ENCODE assay signal across 23 mouse cellular contexts in genomic region chr2:118158095-118158494, GRCm38 (mm10). TPM values are rescaled to one million over a fixed set of nuclear protein-coding genes. Genes with fewer than 3 reads are reported as not detected.
DNase-seq lines count a peak whose midpoint lies in the region; ATAC-seq and TF ChIP-seq lines count a peak whose summit lies in the region.
"Had no signal": no experiment of that assay in that cellular context is flagged by ENCODE, and none has a peak within 500 bp of the region (broad histone marks: within the 10 kb centered on the region; RNA-seq: fewer than 3 reads in every experiment).

No protein-coding gene starts in this region.

- no peaks in the 10 kb centered on the region for H3K27me3 ChIP-seq in liver, adult 2 months (ENCODE audit: control insufficient read depth, insufficient read depth, low read length)
- H3K27me3 ChIP-seq in liver, embryonic 11.5 days (replicated peaks; ENCODE audit: control insufficient read depth, insufficient read depth, low read length), result no peaks in the 10 kb centered on the region
- H3K27me3 ChIP-seq in embryonic facial prominence, embryonic 15.5 days, result no peaks in the 10 kb centered on the region
- H3K27me3 ChIP-seq: heart, embryonic 13.5 days; neural tube, embryonic 12.5 days had no signal

- ATAC-seq in liver, embryonic 11.5 days (replicated peaks; ENCODE audit: low FRiP score), result no peak
- ATAC-seq in embryonic facial prominence, embryonic 15.5 days (ENCODE audit: insufficient number of reproducible peaks, low FRiP score, low TSS enrichment, low read depth), result no peak
- ATAC-seq in monocyte, adult 5-6 weeks (replicated peaks; ENCODE audit: insufficient number of reproducible peaks, low FRiP score, low TSS enrichment, poor library complexity, severe bottlenecking), result 0 out of 2 replicates have a peak, but pooled peaks have one; percentile 35
- ATAC-seq in frontal cortex, adult (ENCODE audit: low TSS enrichment), result no peak
- ATAC-seq: forebrain, embryonic 14.5 days; hindbrain, postnatal 0 days; intestine, embryonic 16.5 days; liver, postnatal 0 days had no signal

- H3K9me3 ChIP-seq in liver, embryonic 11.5 days (ENCODE audit: control insufficient read depth, low read length), result no peaks in the 10 kb centered on the region
- no peaks in the 10 kb centered on the region for H3K9me3 ChIP-seq in embryonic facial prominence, embryonic 15.5 days (replicated peaks)
- H3K9me3 ChIP-seq: heart, embryonic 13.5 days; neural tube, embryonic 12.5 days had no signal

- H3K36me3 ChIP-seq in liver, adult 2 months (ENCODE audit: control insufficient read depth, insufficient read depth, low read length), result no peaks in the 10 kb centered on the region
- no peaks in the 10 kb centered on the region for H3K36me3 ChIP-seq in liver, embryonic 11.5 days (ENCODE audit: control insufficient read depth, insufficient read depth, low read length)
- H3K36me3 ChIP-seq in embryonic facial prominence, embryonic 15.5 days, result no peaks in the 10 kb centered on the region
- H3K36me3 ChIP-seq: heart, embryonic 13.5 days; neural tube, embryonic 12.5 days had no signal

- no peak overlapping the region for H3K4me3 ChIP-seq in liver, adult 2 months (ENCODE audit: insufficient read depth, low read depth, low read length)
- no peak overlapping the region for H3K4me3 ChIP-seq in liver, embryonic 11.5 days (ENCODE audit: low read depth, low read length)
- H3K4me3 ChIP-seq in cortical plate, adult 2 months (ENCODE audit: insufficient read depth, low read length), result no peak overlapping the region
- H3K4me3 ChIP-seq in embryonic facial prominence, embryonic 15.5 days (replicated peaks), result no peak overlapping the region
- H3K4me3 ChIP-seq: heart, embryonic 13.5 days; neural tube, embryonic 12.5 days had no signal

- no peaks in the 10 kb centered on the region for H3K79me2 ChIP-seq in liver, adult 2 months (ENCODE audit: control insufficient read depth, insufficient read depth, low read length)

- H3K9ac ChIP-seq in liver, adult 2 months (ENCODE audit: low read depth, low read length), result no peak overlapping the region
- H3K9ac ChIP-seq in liver, embryonic 11.5 days (ENCODE audit: low read depth, low read length), result no peak overlapping the region
- no peak overlapping the region for H3K9ac ChIP-seq in embryonic facial prominence, embryonic 15.5 days
- H3K9ac ChIP-seq: heart, embryonic 13.5 days; liver, postnatal 0 days; neural tube, embryonic 12.5 days had no signal

- H3K27ac ChIP-seq in liver, adult 2 months (replicated peaks; ENCODE audit: insufficient read depth, low read depth, low read length), result no peak overlapping the region
- H3K27ac ChIP-seq in liver, embryonic 11.5 days (ENCODE audit: low read depth, low read length), result no peak overlapping the region
- H3K27ac ChIP-seq in cortical plate, adult 2 months (ENCODE audit: insufficient read depth, low read length), result 0 out of 2 replicates have a peak overlapping the region, but pooled peaks have one; percentile 73
- peak overlapping the region; percentile 68 for H3K27ac ChIP-seq in embryonic facial prominence, embryonic 15.5 days (replicated peaks)
- H3K27ac ChIP-seq: heart, embryonic 13.5 days; hindbrain, postnatal 0 days; neural tube, embryonic 12.5 days had no signal

- DNase-seq in liver, adult 2 months (ENCODE audit: extremely low read depth, low read depth, low spot score), result peak; percentile 26
- no peak for DNase-seq in liver, embryonic 11.5 days (ENCODE audit: low spot score)
- no peak for DNase-seq in embryo, embryonic 11 days
- DNase-seq: cerebellum, adult 8-10 months; heart, postnatal 14 days; kidney, postnatal 36 days; layer of hippocampus, adult 9-11 months; liver; liver, postnatal 0 days; lung, postnatal 10 days; midbrain, embryonic 14.5 days; retina, postnatal 1 day; right cerebral cortex, postnatal 25 days; spleen, adult 18-20 months had no signal

- TF ChIP-seq CTCF in liver, adult 2 months (IDR thresholded peaks at IDR 0.05; ENCODE audit: low read depth, low read length), result no peak
- no peak for TF ChIP-seq CTCF in cortical plate, adult 2 months (IDR thresholded peaks at IDR 0.05; ENCODE audit: extremely low read depth, insufficient read depth, low read length)

- no peak overlapping the region for H3K4me2 ChIP-seq in liver, embryonic 11.5 days
- H3K4me2 ChIP-seq in embryonic facial prominence, embryonic 15.5 days (replicated peaks), result no peak overlapping the region
- H3K4me2 ChIP-seq: heart, embryonic 13.5 days; neural tube, embryonic 12.5 days had no signal

- 87% methylated on average over 3 of the region's 3 CpGs for WGBS in liver, adult 2 months
- WGBS in liver, embryonic 11.5 days, result 84% methylated on average over 3 of the region's 3 CpGs
- WGBS in embryonic facial prominence, embryonic 15.5 days, result 63% methylated on average over 3 of the region's 3 CpGs

- H3K4me1 ChIP-seq in liver, adult 2 months (ENCODE audit: control insufficient read depth, insufficient read depth, low read length), result no peaks in the 10 kb centered on the region
- H3K4me1 ChIP-seq in liver, embryonic 11.5 days (replicated peaks; ENCODE audit: control insufficient read depth, insufficient read depth, low read length), result no peaks in the 10 kb centered on the region; the same call in 1 of the 2 replicates
- no peaks in the 10 kb centered on the region for H3K4me1 ChIP-seq in cortical plate, adult 2 months (ENCODE audit: control insufficient read depth, insufficient read depth, low read length)
- H3K4me1 ChIP-seq in embryonic facial prominence, embryonic 15.5 days, result peaks cover 41% of the 10 kb centered on the region

- no peak for TF ChIP-seq POLR2A in liver, adult 2 months (IDR thresholded peaks at IDR 0.05; ENCODE audit: extremely low read depth, insufficient read depth, low read length)
- no peak for TF ChIP-seq POLR2A in cortical plate, adult 2 months (IDR thresholded peaks at IDR 0.05; ENCODE audit: extremely low read depth, insufficient read depth, low read length)

RNA-seq across cellular contexts. Expression of gene Thbs1, which starts 46.4 kb away (rescaled TPM):
- 0.55 and 0.81 TPM in 2 replicates for total RNA-seq in liver, adult 2 months (2014; rRNA removed)
- polyA plus RNA-seq in liver, adult 2 months (2012; rRNA removed), result 0.12 and 0.37 TPM in 2 replicates
- 85.5 and 95.4 TPM in 2 replicates for polyA plus RNA-seq in liver, embryonic 11.5 days (2014; fragmentation: Nextera tagmentation; extraction: Ambion mirVana)
- 0.44 and 0.69 TPM in 2 replicates for polyA plus RNA-seq in cortical plate, adult 2 months (2012; rRNA removed)
- 66.6 and 69.1 TPM in 2 replicates for polyA plus RNA-seq in embryonic facial prominence, embryonic 15.5 days (2015; fragmentation: Nextera tagmentation; extraction: Ambion mirVana)
- total RNA-seq in monocyte, adult 5-6 weeks (2017), result 36.2 to 69.3 TPM (median 48.4 TPM) in 3 replicates

Comparison
In these comparisons a context has a peak if more than half of its experiments do, and no peak if none do; other contexts are left out.
1. RNA of gene Thbs1, which starts 46.4 kb away (polyA plus RNA-seq): 85.5 to 95.4 TPM in liver, embryonic 11.5 days and 66.6 to 69.1 TPM in embryonic facial prominence, embryonic 15.5 days; 0.44 to 0.69 TPM in cortical plate, adult 2 months and 0.12 to 0.37 TPM in liver, adult 2 months; every median in the first group is over 10 times any median in the second.
2. H3K27ac ChIP-seq: peak in cortical plate, adult 2 months (single experiment) and embryonic facial prominence, embryonic 15.5 days (single experiment); none in liver, adult 2 months (single experiment) and liver, embryonic 11.5 days (single experiment).